Mouse (Mus musculus) limb, embryonic 11.5 days (tissue): ENCODE results near the gene Thumpd1. TPM values are rescaled to one million over a fixed set of nuclear protein-coding genes. Genes with fewer than 3 reads are reported as not detected.
"Not testable (repeated sequence)": the region's sequence is repeated elsewhere in the genome, so short reads cannot be mapped to it uniquely, and the experiment has no call there.

ENCODE experiments used
- ATAC-seq: fragments of 200-750 bp; cut with Nextera tagmentation; 2 replicates; pipeline ENCODE4 v1.8.0; 2017; ENCODE audit warnings: low read depth; ENCODE audit not compliant: insufficient number of reproducible peaks, low FRiP score, low TSS enrichment
- DNase-seq: peaks from one replicate; pipeline ENCODE4 v3.0.0-alpha.2; 2015; ENCODE audit warnings: low spot score
- H3K27ac ChIP-seq: fragments of 300-500 bp; sonication (generic); replicated peaks from 2 replicates; pipeline ENCODE4 v1.5.1; 2014; ENCODE audit warnings: low read depth, mild to moderate bottlenecking, low read length
- H3K27me3 ChIP-seq: fragments of 300-500 bp; sonication (generic); 2 replicates; pipeline ENCODE4 v1.6.1; 2014; ENCODE audit warnings: mild to moderate bottlenecking, low read length, mixed read lengths; ENCODE audit not compliant: control insufficient read depth, insufficient read depth
- H3K36me3 ChIP-seq: fragments of 300-500 bp; sonication (generic); 2 replicates; pipeline ENCODE4 v1.6.1; 2014; ENCODE audit warnings: mild to moderate bottlenecking, low read length, moderate library complexity, mixed read lengths; ENCODE audit not compliant: control insufficient read depth, insufficient read depth
- H3K4me1 ChIP-seq: fragments of 300-500 bp; sonication (generic); 2 replicates; pipeline ENCODE4 v1.6.1; 2014; ENCODE audit warnings: low read length, mixed read lengths; ENCODE audit not compliant: control insufficient read depth, insufficient read depth
- H3K4me2 ChIP-seq: fragments of 300-500 bp; sonication (generic); 2 replicates; pipeline ENCODE4 v1.6.1; 2014; ENCODE audit warnings: low read depth, mild to moderate bottlenecking, moderate library complexity; ENCODE audit not compliant: severe bottlenecking
- H3K4me3 ChIP-seq: fragments of 300-500 bp; sonication (generic); 2 replicates; pipeline ENCODE4 v1.5.1; 2014; ENCODE audit warnings: low read depth, low read length
- H3K9ac ChIP-seq: fragments of 300-500 bp; sonication (generic); 2 replicates; pipeline ENCODE4 v1.6.1; 2014; ENCODE audit warnings: mild to moderate bottlenecking, low read length
- H3K9me3 ChIP-seq: fragments of 300-500 bp; sonication (generic); 2 replicates; pipeline ENCODE4 v1.6.1; 2016; ENCODE audit warnings: low read length; ENCODE audit not compliant: control insufficient read depth
- WGBS: fragments of 180-500 bp; shearing (Covaris S2); extraction: QIAGEN DNeasy Blood & Tissue Kit; methylation state at CpG from one replicate; pipeline ENCODE4 v1.1.7; 2014; 5-methylcytosine and 5-hydroxymethylcytosine counted together
- polyA plus RNA-seq: library from polyadenylated mRNA; unstranded; fragments of >200 nt; fragmentation: Nextera tagmentation; extraction: Ambion mirVana; gene quantifications from 2 replicates; pipeline ENCODE4 v1.2.1, GENCODE M21; 2014

Gene Thumpd1
- polyA plus RNA-seq, 1 experiment from 2014 or later, result 95.6 TPM

DNA sequence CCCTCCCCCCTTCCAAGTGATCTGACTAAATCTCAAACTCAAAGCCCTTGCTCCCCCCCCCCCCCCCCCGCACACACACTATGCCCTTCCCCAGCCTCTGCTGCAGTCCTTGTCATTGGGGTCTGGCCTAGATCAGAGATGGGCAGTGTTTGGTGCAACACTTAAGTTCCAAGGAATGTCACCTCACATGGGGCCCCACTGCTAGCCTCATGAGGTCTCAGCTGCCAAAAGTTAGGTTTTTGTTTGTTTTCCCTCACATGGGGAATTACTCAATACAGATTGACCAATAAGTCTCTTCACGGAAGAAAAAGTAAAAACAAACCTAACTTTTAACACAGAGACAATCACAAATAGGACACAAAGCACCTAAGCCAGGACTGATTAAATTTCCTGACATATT lies 28.2 kb upstream of the Thumpd1 start:
- Histone ChIP-seq H3K4me1 (no peaks in the 10 kb centered on the region), H3K9me3 (no peaks in the 10 kb centered on the region), H3K9ac (no peak overlapping the region), H3K36me3 (no peaks in the 10 kb centered on the region), H3K4me2 (no peak overlapping the region), H3K4me3 (no peak overlapping the region), H3K27ac (no peak overlapping the region), H3K27me3 (no peaks in the 10 kb centered on the region)
- 71% methylated on average over 1 of the region's 2 CpGs for WGBS
- no peak for DNase-seq
- no peak for ATAC-seq

GRCm38 (mm10) chr7:119745869-119746268 lies 25.3 kb upstream of the Thumpd1 start:
- Histone ChIP-seq H3K4me1 (no peaks in the 10 kb centered on the region), H3K9ac (no peak overlapping the region), H3K27me3 (no peaks in the 10 kb centered on the region), H3K27ac (no peak overlapping the region), H3K36me3 (no peaks in the 10 kb centered on the region), H3K4me2 (no peak overlapping the region), H3K9me3 (no peaks in the 10 kb centered on the region), H3K4me3 (no peak overlapping the region)
- ATAC-seq (no peak), DNase-seq (no peak)
- WGBS, result 78% methylated on average over 1 of the region's 1 CpGs

GRCm38 (mm10) chr7:119744321-119744720 lies 23.7 kb upstream of the Thumpd1 start:
- Histone ChIP-seq H3K9ac (no peak overlapping the region), H3K36me3 (no peaks in the 10 kb centered on the region), H3K27me3 (no peaks in the 10 kb centered on the region), H3K27ac (no peak overlapping the region), H3K4me1 (no peaks in the 10 kb centered on the region), H3K9me3 (no peaks in the 10 kb centered on the region), H3K4me3 (no peak overlapping the region), H3K4me2 (peak overlapping the region; percentile 29; the same call in 1 of the 2 replicates)
- 8% methylated on average over 34 of the region's 34 CpGs for WGBS
- DNase-seq (peak; percentile 61), ATAC-seq (peak; percentile 57; the same call in 1 of the 2 replicates)

DNA sequence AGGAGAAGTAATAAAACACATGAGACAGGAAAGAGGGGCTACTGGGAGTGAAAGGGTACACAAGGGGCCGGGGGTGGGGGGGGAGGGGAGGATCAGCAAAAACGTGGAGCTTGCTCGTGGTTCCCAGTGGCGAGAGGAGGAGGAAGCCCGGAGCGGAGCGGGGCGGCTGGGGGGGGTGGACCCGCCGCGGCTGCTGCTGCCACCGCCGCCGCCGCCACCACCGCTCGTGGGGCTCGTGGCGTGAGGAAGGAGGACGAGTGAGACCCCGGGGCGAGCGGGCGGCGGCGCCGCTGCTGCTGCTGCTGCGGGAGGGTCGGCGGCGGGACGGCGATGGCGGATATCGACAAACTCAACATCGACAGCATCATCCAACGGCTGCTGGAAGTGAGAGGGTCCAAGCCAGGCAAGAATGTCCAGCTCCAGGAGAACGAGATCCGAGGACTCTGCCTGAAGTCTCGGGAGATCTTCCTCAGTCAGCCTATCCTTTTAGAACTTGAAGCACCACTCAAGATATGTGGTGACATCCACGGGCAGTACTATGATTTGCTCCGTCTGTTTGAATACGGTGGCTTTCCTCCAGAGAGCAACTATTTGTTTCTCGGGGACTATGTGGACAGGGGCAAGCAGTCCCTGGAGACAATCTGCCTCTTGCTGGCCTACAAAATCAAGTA lies 19.3 kb upstream of the Thumpd1 start:
- H3K4me1 ChIP-seq, H3K9ac ChIP-seq, H3K9me3 ChIP-seq, H3K36me3 ChIP-seq, DNase-seq, H3K27ac ChIP-seq, H3K27me3 ChIP-seq: not testable (repeated sequence)
- H3K4me3 ChIP-seq, result peak overlapping the region; percentile 30
- peak overlapping the region; percentile 31; the same call in 1 of the 2 replicates for H3K4me2 ChIP-seq
- peak; percentile 70; the same call in 1 of the 2 replicates for ATAC-seq
- 5% methylated on average over 22 of the region's 44 CpGs for WGBS

DNA sequence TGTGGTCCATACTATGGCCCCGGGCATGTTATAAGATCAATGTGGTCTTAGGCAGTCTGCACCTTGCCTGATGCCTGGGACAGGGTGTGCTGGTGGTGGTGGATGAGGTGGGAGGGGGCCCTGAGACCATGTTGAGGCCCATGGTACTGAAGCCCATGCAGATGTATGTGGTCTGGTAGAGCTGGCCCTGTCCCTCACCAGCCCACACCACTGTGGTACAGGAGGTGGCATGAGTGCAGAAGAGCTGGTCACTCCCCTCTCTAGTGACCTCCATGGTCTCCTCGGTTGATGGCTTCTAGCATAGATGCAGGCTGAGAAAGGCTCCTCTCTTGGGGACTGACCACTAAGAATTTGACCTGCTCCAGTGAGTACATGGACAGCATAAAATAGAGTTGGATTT lies 18.3 kb upstream of the Thumpd1 start:
- Histone ChIP-seq H3K9me3 (no peaks in the 10 kb centered on the region), H3K4me2 (no peak overlapping the region), H3K36me3 (no peaks in the 10 kb centered on the region), H3K27me3 (no peaks in the 10 kb centered on the region), H3K4me1 (no peaks in the 10 kb centered on the region), H3K4me3 (no peak overlapping the region), H3K27ac (no peak overlapping the region), H3K9ac (no peak overlapping the region)
- ATAC-seq, result no peak
- DNase-seq, result no peak
- WGBS, result 86% methylated on average over 2 of the region's 2 CpGs

DNA sequence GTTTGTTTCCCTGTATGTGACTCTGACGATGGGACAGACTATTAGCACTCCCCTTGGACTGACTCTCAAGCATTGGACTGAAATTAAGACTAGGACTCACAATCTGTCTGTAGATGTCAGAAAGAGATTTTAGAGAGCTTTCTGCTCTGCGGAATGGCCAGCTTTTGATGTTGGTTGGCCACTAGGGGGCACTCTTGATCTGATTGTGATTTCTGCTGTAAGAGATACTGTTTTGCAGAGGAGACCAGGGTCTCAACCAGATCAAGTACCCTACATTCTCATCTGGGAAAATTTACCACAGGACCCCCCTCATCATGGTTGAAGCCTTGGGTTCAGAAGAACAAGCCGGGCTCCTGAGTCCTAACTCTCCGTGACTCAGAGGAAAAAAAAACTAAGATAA lies 10.7 kb upstream of the Thumpd1 start:
- H3K27ac ChIP-seq, result not testable (repeated sequence)
- peak; percentile 50 for DNase-seq

DNA sequence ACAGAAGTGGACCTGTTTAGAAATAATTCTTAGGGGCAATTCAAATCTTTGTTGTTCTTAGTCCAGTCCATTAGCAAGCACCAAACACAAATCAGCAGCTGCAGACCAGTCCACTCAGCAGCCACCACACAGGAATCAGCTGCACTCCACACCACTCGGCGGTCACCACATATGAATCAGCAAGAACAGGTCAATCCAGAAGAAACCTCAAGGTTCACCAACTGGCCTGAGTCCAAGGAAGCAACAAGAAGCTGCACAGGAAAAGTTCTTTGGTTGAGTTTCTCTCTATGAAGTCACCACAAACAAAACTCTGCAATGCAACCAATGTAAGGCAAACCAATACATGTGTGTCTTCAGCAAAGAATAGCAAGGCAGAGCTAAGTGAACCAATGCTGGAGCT lies 7.0 kb upstream of the Thumpd1 start:
- Histone ChIP-seq H3K4me3 (no peak overlapping the region), H3K4me1 (no peaks in the 10 kb centered on the region), H3K27me3 (no peaks in the 10 kb centered on the region), H3K4me2 (no peak overlapping the region), H3K27ac (no peak overlapping the region), H3K9ac (no peak overlapping the region), H3K36me3 (no peaks in the 10 kb centered on the region), H3K9me3 (no peaks in the 10 kb centered on the region)
- DNase-seq (no peak), ATAC-seq (no peak)
- 95% methylated on average over 2 of the region's 2 CpGs for WGBS

More for the DNA sequence above, 10.7 kb upstream of the Thumpd1 start:
- H3K4me2 ChIP-seq, H3K36me3 ChIP-seq, H3K9me3 ChIP-seq, H3K27me3 ChIP-seq, H3K9ac ChIP-seq, H3K4me1 ChIP-seq, H3K4me3 ChIP-seq, ATAC-seq: not testable (repeated sequence)
- 87% methylated on average over 4 of the region's 4 CpGs for WGBS

DNA sequence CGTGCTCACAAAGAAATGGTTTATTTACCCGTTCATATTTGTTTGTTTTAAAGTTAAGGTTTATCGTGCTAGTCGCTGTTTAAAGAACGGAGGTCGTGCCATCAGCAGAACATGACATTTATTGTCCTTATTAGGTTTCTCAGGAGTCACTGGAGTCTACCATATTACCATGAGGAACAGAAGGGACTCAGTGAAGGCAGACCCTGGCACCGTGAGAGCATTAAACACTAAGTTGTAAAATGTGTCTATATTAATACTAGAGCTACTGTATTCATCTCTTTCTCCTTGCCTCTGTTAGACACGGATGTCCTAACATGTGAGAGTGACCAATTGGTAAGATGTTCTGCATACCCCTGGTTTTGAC lies 331 bp upstream of the Thumpd1 start:
- H3K36me3 ChIP-seq, result peaks cover 7% of the 10 kb centered on the region; the same call in 1 of the 2 replicates
- H3K4me1 ChIP-seq, result no peaks in the 10 kb centered on the region
- H3K4me3 ChIP-seq, result peak overlapping the region; percentile 87
- no peaks in the 10 kb centered on the region for H3K27me3 ChIP-seq
- no peak overlapping the region for H3K27ac ChIP-seq
- ATAC-seq, result peak; percentile 41
- 14% methylated on average over 8 of the region's 8 CpGs for WGBS
- no peak for DNase-seq
- H3K9me3 ChIP-seq, result no peaks in the 10 kb centered on the region
- peak overlapping the region; percentile 83 for H3K9ac ChIP-seq
- H3K4me2 ChIP-seq, result peak overlapping the region; percentile 74

DNA sequence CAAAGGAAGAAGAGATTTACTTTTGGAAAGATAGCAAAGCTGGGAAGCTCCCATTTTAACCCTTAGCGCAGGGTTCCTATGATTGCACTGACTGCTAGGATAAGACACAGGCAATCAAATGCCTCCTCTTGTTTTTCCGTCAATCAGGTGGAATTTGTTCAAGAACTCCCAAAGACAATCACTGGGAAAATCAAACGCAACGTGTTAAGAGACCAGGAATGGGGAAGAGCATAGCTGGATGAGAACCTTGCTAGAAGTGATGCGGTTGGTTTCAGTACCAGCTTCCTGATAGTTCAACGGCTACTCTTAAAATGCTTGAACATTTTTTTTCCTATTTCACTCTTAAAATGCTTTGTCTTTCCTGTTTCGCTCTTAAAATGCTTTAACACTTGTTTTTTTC lies 6.5 kb downstream of the Thumpd1 start:
- ATAC-seq (no peak), DNase-seq (no peak)
- no peak overlapping the region for H3K9ac ChIP-seq
- WGBS, result 92% methylated on average over 7 of the region's 7 CpGs
- no peak overlapping the region for H3K27ac ChIP-seq
- H3K4me1 ChIP-seq, result no peaks in the 10 kb centered on the region
- no peaks in the 10 kb centered on the region for H3K9me3 ChIP-seq
- H3K4me3 ChIP-seq, result no peak overlapping the region
- no peak overlapping the region for H3K4me2 ChIP-seq
- peaks cover 7% of the 10 kb centered on the region; the same call in 1 of the 2 replicates for H3K36me3 ChIP-seq
- H3K27me3 ChIP-seq, result no peaks in the 10 kb centered on the region
